Mouse (Mus musculus) erythroblast, embryonic 14.5 days (primary cell): ENCODE measurements around the gene 4931429L15Rik. TPM values are rescaled to one million over a fixed set of nuclear protein-coding genes. Genes with fewer than 3 reads are reported as not detected.

ENCODE experiments used
- H3K27me3 ChIP-seq: 2 replicates; pipeline ENCODE4 v1.6.1; 2012; ENCODE audit warnings: inconsistent platforms; ENCODE audit not compliant: control insufficient read depth
- H3K36me3 ChIP-seq: 2 replicates; pipeline ENCODE4 v1.6.1; 2012; ENCODE audit warnings: mild to moderate bottlenecking, inconsistent platforms; ENCODE audit not compliant: control insufficient read depth
- H3K4me1 ChIP-seq: 2 replicates; pipeline ENCODE4 v1.6.1; 2012; ENCODE audit warnings: inconsistent platforms; ENCODE audit not compliant: control insufficient read depth
- H3K4me3 ChIP-seq: replicated peaks from 2 replicates; pipeline ENCODE3; 2012; ENCODE audit warnings: moderate library complexity, mild to moderate bottlenecking, inconsistent platforms
- H3K9me3 ChIP-seq: 2 replicates; pipeline ENCODE4 v1.6.1; 2012; ENCODE audit warnings: low read length, inconsistent platforms, mixed read lengths; ENCODE audit not compliant: control insufficient read depth
- GATA1 ChIP-seq: IDR thresholded peaks from 2 replicates; pipeline ENCODE4 v1.6.1; 2012; ENCODE audit warnings: low read length, inconsistent platforms, mixed read lengths
- TAL1 ChIP-seq: IDR thresholded peaks from 3 replicates; pipeline ENCODE4 v1.6.1; 2012; ENCODE audit warnings: low read length, inconsistent platforms, mixed read lengths
- polyA plus RNA-seq: library from polyadenylated mRNA; stranded (reverse); fragments of >175 nt; gene quantifications from 2 replicates; pipeline ENCODE4 v1.2.3, GENCODE M21; 2012

The 4931429L15Rik gene
- polyA plus RNA-seq, 1 experiment = not detected

- no peaks in the 10 kb centered on the region for H3K4me1 ChIP-seq
- peaks cover 11% of the 10 kb centered on the region for H3K9me3 ChIP-seq
- no peaks in the 10 kb centered on the region for H3K36me3 ChIP-seq
- TF ChIP-seq GATA1 (no peak), TAL1 (no peak)
- H3K4me3 ChIP-seq = no peak overlapping the region
- H3K27me3 ChIP-seq = peaks cover 2% of the 10 kb centered on the region; the same call in 1 of the 2 replicates
Observed at GRCm38 (mm10) chr9:46316388-46316787, 3.4 kb downstream of the 4931429L15Rik start.

- H3K36me3 ChIP-seq = no peaks in the 10 kb centered on the region
- no peaks in the 10 kb centered on the region for H3K4me1 ChIP-seq
- peaks cover 2% of the 10 kb centered on the region; the same call in 1 of the 2 replicates for H3K27me3 ChIP-seq
- TF ChIP-seq GATA1 = no peak
- TF ChIP-seq TAL1 = no peak
- peaks cover 11% of the 10 kb centered on the region for H3K9me3 ChIP-seq
- H3K4me3 ChIP-seq = no peak overlapping the region
Observed at GRCm38 (mm10) chr9:46315807-46316365, 3.9 kb downstream of the 4931429L15Rik start.

GRCm38 (mm10) chr9:46314921-46315320 lies 4.9 kb downstream of the 4931429L15Rik start:
- TF ChIP-seq TAL1 (no peak), GATA1 (no peak)
- peaks cover 2% of the 10 kb centered on the region; the same call in 1 of the 2 replicates for H3K27me3 ChIP-seq
- no peak overlapping the region for H3K4me3 ChIP-seq
- H3K9me3 ChIP-seq = peaks cover 9% of the 10 kb centered on the region
- no peaks in the 10 kb centered on the region for H3K36me3 ChIP-seq
- no peaks in the 10 kb centered on the region for H3K4me1 ChIP-seq

- Histone ChIP-seq H3K9me3 (peaks cover 7% of the 10 kb centered on the region), H3K27me3 (peaks cover 2% of the 10 kb centered on the region; the same call in 1 of the 2 replicates), H3K4me1 (no peaks in the 10 kb centered on the region), H3K36me3 (no peaks in the 10 kb centered on the region), H3K4me3 (no peak overlapping the region)
- TF ChIP-seq GATA1 (no peak), TAL1 (no peak)
Observed at GRCm38 (mm10) chr9:46314507-46314906, 5.3 kb downstream of the 4931429L15Rik start.

- Histone ChIP-seq H3K4me1 (no peaks in the 10 kb centered on the region), H3K9me3 (no peaks in the 10 kb centered on the region), H3K36me3 (no peaks in the 10 kb centered on the region), H3K4me3 (no peak overlapping the region), H3K27me3 (peaks cover 11% of the 10 kb centered on the region)
- TF ChIP-seq TAL1 (no peak), GATA1 (no peak)
Observed at GRCm38 (mm10) chr9:46309121-46309520, 10.7 kb downstream of the 4931429L15Rik start.

- peaks cover 21% of the 10 kb centered on the region for H3K36me3 ChIP-seq
- no peak overlapping the region for H3K4me3 ChIP-seq
- H3K27me3 ChIP-seq = no peaks in the 10 kb centered on the region; the same call in 1 of the 2 replicates
- H3K9me3 ChIP-seq = no peaks in the 10 kb centered on the region
- TF ChIP-seq TAL1 (no peak), GATA1 (no peak)
- no peaks in the 10 kb centered on the region for H3K4me1 ChIP-seq
Observed at GRCm38 (mm10) chr9:46302142-46302541, 17.6 kb downstream of the 4931429L15Rik start.

- peaks cover 47% of the 10 kb centered on the region for H3K36me3 ChIP-seq
Observed at GRCm38 (mm10) chr9:46298381-46298780, 21.4 kb downstream of the 4931429L15Rik start.

GRCm38 (mm10) chr9:46282631-46283436 lies 37.0 kb downstream of the 4931429L15Rik start, which contains the start of gene Bud13:
TSS of gene Bud13 (plus strand) at chr9:46283008.
- no peak for TF ChIP-seq TAL1
- no peak for TF ChIP-seq GATA1
- peaks cover 58% of the 10 kb centered on the region for H3K36me3 ChIP-seq

More at GRCm38 (mm10) chr9:46298381-46298780, 21.4 kb downstream of the 4931429L15Rik start:
- no peak for TF ChIP-seq TAL1
- no peak for TF ChIP-seq GATA1
- Histone ChIP-seq H3K27me3 (no peaks in the 10 kb centered on the region), H3K4me3 (no peak overlapping the region), H3K4me1 (no peaks in the 10 kb centered on the region), H3K9me3 (no peaks in the 10 kb centered on the region)

GRCm38 (mm10) chr9:46274494-46274893 lies 45.3 kb downstream of the 4931429L15Rik start:
- H3K9me3 ChIP-seq = no peaks in the 10 kb centered on the region
- H3K36me3 ChIP-seq = peaks cover 47% of the 10 kb centered on the region
- H3K4me3 ChIP-seq = peak overlapping the region; percentile 21
- H3K27me3 ChIP-seq = peaks cover 11% of the 10 kb centered on the region
- TF ChIP-seq GATA1 (no peak), TAL1 (no peak)
- peaks cover 30% of the 10 kb centered on the region for H3K4me1 ChIP-seq

More at GRCm38 (mm10) chr9:46282631-46283436, 37.0 kb downstream of the 4931429L15Rik start, which contains the start of gene Bud13:
- peak within 1 kb of the TSS; percentile 98 for H3K4me3 ChIP-seq
- no peaks in the 10 kb centered on the region for H3K9me3 ChIP-seq
- H3K27me3 ChIP-seq = no peaks in the 10 kb centered on the region
- H3K4me1 ChIP-seq = peaks cover 19% of the 10 kb centered on the region
